Mouse (Mus musculus): ENCODE measurements around the gene Prmt2.

The Prmt2 gene

DNA sequence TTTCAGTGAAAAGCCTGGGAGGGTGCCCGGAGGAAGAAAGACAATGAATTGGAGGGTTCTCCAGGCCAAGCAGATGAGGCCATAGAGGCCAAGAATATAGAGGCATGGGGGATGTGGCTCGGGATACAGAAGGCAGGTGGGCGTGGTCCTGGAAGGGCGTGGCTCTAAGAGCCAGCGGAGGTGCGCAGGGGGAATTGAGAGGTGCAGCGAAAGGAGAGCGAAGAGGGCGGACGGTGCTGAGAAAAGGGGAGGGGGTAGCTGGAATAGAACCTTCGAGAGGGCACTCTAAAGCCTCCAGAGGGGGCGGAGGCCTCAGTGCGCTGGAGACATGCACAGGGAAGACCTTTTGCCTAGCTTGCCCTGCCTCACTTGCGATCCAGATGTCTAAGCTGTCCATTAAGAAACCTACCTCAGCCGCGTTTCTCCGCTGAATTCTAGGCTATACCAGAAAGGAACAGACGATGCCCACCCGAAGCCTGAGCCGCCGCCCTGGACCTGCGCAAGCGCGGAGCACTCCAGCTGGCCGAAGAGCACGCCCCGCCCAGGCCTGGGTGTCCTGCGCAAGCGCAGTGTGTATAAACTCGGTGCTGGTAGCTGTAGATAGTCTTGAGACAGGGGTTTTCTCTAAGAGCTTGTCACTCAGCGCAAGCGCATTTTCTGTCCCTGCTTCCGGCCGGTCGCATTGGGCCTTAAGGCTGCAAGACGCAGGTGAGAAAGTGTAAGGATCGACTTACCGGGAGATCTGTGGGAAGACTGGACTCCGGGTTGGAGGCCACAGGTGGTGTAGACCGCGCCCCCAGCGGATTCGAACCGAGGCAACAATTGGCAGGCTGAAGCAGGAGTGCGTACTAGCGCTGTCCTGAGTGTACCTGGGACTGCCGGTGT, at the start of gene Prmt2:
Prmt2 (minus strand) TSS at position 525 of the 885 bp plus-strand sequence.
- DNase-seq (ENCODE audit: low spot score) = peak; percentile 92

DNA sequence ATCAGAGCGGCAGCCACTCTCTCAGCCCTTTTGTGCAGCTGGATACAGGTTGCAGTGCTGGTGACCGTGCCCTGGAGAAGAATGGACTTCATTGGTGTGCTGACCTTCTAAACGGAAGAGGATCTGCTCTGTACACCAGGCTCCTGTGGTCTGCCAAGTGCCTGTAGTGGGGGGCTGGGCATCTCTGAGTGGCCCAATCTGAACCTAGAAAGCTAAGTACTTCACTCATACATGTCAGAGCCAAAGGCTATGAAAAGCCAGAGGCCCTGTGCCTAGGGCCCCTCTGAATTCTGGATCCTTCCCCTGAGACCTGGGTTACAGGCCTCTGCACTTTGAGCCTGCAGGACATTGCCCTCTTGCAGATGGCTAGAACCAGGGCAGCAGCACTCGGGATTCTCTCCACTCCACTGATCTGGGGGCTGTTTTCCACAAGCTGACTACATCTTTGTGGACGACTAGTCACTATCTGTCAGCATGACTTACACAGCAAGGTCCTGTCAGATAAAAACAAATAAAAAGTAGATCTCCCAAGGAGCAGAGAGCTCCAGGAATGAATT, 41.0 kb upstream of the Prmt2 start:
- DNase-seq (ENCODE audit: low spot score) = no peak

DNA sequence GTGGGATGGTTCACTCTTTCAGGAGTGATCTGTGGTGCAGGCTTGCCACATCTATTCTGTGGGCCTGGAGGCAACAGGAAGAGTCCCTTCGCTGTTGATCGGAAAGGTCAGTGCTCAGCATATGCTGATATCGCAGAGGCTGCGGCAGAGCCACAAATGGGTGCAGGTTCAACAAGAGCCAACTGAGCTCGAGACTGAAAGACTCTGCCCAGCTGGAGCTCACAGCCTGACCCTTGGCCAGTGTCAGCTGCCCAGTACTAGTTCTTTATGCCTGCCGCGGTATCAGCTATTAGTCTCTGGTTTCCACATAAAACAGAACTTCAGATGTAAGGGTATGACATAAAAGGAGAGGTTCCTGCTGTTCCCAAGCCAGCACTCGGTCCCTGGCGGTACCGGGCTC, 37.6 kb upstream of the Prmt2 start:
- no peak for DNase-seq (ENCODE audit: low spot score)

DNA sequence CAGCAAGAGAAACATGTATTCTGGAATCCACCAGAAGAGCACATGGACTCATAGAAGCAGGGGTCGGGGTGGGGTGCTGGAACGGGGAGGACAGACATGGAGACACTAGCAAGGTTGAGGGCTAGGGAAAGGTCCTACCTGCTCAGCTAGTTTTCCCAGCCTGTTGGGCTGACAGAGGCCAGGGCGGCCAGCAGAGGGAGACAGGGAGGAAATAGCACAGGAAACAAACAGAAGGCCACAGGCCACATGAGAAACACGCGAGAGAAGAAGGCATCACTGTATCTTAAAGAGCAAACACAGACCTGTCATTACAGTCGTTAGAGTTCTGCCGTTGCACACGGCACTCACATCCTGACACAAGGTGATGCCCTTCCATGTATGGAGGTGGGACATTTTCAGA, 33.6 kb upstream of the Prmt2 start:
- peak; percentile 75 for DNase-seq (ENCODE audit: low spot score)

DNA sequence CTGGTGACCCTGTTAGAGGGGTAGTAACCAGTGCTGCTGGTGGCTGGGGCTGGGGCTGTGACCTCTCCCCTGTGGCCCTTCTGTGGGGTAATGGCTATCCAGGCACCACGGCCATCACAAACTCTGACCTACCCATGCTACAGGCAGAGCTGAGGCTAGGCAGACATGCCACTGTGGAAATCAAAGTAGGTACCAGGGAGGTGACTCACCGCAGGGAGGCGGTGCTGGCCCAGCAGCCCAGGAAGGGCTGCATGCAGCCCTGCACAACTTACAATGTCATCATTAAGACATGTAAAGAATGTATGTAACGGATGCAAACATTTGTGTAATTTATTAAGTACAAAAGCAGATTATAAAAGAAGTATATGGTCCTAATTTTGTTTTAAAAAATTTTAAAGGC, 24.8 kb upstream of the Prmt2 start:
- no peak for DNase-seq (ENCODE audit: low spot score)

DNA sequence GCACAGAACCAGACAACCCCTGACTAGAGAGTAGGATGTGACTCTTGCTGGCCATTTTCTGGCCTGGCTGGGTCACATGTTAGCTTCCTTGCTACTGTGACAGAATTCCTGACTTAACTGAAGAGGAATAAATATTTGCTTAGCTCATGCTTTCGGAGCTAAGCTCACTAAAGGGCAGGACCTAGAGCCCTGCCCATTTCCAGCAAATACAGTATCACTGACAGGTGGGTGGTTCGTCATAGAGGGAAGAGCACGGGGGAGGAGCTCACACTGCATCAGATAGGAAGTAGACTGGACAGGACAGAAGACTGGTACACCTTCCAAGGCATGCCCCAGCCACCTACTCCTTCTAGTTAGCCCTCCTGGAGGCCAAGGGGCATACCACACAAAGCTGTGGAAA, 23.8 kb upstream of the Prmt2 start:
- DNase-seq (ENCODE audit: low spot score) = no peak

DNA sequence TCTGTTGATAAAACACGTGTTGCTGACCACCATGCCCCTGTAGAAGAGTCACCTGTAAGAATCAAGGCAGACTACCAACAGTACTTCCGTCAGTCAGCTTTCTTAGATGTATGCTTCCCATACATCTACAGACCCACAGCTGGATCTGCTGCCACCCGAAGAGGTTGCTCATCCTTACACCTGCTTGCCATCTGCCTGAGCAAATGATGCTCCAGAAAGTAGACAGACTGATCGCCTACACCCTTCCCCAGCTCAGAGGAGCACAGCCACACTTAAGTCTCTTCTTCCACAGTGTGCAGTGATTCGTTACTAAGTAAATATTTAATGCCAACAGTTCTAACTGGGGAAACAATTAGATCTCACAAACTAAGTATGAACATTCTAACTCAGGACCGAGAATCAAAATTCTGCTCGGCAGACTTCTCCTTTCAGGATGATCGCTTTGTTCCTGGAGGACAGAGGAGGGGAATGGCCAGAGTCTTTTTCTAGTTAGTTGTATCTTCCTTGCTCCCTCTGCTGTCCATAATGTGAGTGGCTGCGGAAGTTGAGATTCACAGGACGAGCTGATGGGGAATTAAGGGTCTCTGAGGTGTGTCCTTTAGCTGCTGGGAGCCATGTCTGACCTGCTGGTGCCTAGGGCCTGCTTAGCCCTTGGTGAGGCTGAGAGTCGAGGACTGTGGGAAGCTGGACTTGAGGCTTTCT, 22.8 kb upstream of the Prmt2 start:
- DNase-seq (ENCODE audit: low spot score) = no peak

DNA sequence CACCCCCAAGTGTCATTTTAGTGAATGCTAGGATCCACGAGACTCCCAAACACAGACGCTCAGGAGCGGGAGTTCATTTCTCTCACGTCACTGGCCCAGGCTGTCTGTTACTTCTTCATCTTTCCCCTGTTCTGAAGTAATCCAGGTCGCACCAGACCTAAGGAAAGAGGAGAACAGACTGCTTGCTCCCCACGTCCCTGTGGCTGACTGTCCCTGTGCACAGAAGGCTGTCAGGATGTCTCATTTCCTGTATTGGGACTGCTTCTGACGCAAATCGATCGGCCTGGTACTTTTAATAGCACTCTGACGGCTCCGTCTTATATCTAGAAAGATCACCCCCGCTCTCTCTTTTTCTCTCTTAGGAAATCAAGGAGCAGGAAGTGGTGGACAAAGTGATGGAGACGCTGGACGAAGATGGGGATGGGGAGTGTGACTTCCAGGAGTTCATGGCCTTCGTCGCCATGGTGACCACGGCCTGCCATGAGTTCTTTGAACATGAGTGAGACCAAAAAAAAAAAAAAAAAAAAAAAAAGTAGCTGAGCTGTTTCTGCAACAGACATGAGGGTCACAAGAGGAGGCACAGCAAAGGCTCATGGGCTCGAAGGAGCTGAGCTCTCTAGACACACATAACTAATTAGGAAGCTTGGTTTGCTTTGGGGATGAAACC, 22.0 kb upstream of the Prmt2 start:
- no peak for DNase-seq (ENCODE audit: low spot score)

DNA sequence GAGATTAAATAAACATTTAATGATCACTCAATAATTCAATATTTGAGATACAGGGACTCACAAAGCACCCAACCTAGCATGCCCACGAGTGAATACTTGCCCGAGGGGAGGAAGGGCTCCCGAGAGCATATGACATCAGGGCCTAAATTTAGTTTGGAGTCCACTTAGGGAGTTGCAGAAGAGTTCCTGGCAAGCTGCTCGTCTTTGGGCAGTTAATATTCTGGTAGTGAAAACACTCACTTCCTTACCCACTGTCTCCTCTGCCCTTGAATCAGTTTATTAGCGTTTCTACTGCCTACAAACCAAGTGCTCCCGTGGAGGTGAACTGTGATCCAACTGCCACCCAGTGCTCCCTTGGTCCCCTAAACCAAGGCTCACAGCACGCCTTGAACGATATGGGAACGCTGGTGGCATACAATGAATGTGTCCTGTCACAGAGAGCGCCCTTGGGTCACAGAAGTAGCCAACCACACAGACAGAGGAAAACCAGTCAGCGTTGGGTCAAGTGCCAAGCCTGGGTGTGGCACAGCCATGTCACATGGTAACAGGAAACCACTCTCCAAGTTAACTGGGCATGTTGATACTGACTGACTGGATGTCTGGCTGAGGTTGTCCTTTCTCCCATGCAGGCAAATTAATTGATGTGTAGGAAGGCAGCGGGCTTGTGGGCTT, 20.2 kb upstream of the Prmt2 start:
- DNase-seq (ENCODE audit: low spot score) = peak; percentile 70

DNA sequence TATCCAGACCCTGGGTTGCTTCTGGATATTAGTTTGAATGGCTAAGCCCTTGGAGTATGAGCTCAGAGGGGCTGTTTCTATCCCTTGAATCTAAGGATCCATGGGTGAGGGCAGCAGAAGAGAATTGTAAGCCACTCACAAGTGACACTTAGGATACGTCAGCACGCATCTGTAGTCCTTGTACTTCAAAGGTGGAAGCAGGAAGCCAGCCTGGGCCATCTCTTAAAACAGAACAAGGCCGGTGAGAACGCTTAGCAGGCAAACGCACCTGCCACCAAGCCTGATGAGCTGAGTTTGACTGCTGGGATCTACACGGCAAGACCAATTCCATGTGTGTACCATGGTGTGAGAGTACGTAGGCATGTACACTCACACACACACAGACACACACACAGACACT, 19.6 kb upstream of the Prmt2 start:
- no peak for DNase-seq (ENCODE audit: low spot score)

DNA sequence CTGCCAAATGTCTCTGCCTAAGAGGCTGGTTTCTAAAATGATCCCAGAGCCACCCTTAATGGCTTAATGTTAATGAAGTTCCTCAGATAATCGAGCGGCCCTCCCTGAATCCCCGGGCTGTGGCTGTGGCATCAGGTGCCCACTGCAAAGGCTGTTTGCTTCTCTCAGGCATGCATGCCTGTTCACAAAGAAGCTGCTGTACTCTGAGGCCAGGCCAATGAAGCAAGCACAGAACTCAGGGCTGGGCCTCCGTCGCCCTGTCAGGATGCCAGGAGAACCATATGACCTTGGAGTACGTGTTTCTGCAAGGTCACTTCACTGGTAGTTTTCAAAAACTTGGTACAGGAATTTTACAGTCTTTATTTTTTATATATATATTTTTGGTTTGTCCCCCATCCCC, 18.0 kb upstream of the Prmt2 start:
- peak; percentile 77 for DNase-seq (ENCODE audit: low spot score)

DNA sequence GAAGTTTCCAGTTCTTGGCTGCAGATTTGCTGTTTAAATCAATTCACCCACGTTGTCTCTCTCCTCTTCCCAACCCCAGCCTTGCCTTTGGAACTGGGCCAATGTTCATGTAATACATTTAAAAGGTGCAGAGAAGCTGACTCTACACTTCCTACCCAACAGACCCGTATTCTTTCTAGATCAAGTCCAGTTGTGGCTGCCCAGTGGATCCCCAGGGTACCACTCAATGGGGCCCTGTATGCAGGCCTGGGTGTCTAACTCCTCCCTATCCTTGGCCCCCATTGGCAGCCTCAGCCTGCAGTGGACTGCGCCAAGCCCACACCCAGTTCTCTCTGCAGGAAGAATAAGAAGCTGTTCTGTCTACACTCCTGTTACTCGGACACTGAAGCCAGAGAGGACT, 15.9 kb upstream of the Prmt2 start, which contains the start of gene S100b:
S100b (plus strand) TSS at position 318 of the 400 bp plus-strand sequence.
- DNase-seq (ENCODE audit: low spot score) = peak; percentile 62

DNA sequence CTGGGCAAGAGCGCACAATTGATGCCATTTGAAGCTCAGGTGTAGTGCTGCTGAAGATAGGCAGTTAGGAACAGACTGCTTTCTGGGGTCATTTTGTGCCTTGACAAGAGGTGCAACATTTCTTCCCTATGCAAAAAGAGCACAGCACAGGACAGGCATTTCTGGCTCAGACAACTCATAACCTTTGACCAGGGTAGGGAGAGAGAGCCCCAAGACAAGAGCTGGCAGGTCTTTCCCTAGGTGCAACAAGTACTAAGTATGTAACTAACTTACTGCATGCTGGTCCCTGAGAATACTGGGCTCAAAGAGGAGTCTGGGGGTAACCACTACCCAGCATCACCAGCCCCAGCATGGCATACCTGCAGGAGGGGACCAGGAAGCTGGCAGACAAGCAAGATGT, 15.4 kb upstream of the Prmt2 start:
- DNase-seq (ENCODE audit: low spot score) = no peak

DNA sequence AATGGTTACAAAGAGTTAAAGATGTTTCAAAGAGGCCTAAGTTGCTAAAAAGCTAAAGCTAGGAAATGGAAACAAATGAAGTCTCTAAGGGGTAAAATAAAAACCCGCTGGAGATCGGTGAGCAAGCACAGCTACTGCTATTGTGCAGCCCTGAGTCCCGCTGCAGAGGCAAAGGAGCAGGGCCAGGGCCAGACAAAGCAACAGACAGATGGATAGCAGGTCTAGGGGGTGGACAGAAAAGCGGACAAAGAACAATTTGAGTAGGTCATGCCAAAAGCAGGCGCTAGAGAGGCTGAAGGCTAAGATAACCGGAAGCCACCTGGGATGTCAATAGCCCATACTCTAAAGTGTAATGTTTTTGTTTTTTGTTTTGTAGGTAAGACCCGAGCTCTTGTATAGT, 13.2 kb upstream of the Prmt2 start:
- no peak for DNase-seq (ENCODE audit: low spot score)

DNA sequence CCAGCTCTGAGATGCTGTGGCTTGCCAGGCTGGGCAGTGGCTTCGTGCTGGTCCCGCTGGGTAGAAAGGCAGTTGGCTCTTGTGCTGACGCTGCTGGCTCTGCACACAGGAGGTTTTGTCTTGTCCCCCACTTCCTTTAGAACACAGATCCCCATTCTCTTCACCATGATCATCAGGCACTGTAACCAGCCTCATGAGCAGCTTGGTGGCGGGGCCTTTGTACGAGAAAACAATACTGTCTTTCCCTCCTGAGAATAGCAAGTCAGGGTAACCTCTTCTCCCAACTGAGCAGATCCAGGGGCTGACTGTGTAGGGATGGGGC, 10.9 kb upstream of the Prmt2 start:
- no peak for DNase-seq (ENCODE audit: low spot score)

DNA sequence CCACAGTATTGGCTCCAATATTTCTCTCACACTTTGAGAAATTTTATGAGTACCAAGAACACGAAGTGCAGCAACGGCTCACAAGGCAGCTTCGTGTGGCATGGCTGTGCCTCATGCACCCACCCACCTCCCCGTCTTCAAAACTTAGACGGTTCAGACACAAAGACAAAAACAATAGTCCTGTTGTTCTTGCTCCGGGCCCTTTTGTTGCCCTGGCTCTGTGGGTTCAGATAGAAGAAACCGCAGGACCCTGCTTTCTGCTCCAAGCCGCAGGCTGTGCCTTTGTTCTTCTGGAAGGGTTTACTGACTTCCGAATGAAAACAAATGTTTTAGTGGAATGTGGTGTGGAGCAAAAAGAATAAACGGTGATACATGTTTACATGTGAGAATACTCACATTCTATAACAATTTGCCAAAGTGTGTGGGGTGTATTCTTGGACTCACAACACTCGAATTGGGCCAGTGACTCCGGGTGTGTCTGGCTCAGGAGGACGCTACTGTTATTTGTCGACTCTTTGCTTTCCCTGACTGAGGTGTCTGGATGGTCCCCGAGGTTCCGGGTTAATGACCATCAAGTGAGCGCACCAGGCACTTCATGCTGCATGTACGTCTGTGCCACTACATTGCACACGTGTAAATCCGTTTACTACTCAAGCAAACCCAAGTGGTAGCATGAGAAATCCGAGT, 10.4 kb upstream of the Prmt2 start:
- no peak for DNase-seq (ENCODE audit: low spot score)

DNA sequence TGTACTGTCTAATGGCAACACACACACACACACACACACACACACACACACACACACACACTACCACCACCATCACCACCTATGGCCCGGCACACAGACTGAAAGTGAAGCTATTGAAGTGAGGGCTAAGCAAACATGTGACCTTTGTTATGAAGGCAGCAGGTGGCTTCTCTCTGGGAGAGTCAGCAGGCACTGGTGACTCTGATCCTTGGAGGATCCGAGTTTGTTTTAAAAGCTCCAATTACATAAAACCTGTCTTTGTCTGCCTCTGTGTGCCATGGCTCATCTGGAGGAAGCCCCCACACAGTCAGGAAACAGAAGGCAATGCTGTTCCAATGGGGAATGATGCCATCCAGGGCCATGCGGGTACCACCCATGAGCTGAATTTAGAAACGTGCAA, 8.9 kb upstream of the Prmt2 start:
- DNase-seq (ENCODE audit: low spot score) = no peak

DNA sequence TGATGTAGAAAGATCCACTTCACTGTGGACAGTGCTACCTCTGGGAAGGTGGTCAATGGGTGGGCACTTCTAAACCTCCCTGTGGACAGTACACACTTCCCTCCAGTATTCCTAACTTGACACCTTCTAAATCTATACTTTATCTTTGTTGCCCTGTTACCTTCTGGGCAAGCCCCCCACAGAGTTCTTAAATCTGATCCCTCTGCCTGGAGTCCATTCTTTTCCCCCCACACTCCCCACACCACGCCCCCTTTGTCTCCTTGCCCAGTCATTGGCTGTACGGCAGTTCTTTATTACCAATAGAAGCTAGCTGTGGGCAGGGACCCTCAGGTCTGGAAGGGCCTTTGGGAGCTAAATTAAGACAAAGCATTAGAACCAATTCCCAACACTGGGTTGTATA, 7.4 kb upstream of the Prmt2 start:
- DNase-seq (ENCODE audit: low spot score) = no peak

DNA sequence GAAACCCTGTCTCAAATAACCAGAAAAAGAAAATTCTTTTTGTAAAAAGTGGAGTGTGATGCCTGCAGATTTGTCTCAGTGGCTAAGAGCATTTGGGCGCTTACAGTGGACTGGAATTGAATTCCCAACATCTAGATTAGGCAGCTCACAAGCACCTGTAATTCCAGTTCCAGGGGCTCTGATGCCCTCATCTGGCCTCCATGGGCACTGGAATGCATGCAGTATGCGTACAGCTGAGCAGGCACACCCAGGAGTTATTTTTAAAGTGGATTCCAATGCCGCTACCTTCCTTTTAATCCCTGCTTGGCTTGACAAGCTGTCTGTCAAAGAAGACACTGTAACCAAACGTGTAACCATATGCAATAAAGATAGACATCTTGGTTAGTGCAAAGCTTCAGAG, 1.7 kb upstream of the Prmt2 start:
- DNase-seq (ENCODE audit: low spot score) = no peak

DNA sequence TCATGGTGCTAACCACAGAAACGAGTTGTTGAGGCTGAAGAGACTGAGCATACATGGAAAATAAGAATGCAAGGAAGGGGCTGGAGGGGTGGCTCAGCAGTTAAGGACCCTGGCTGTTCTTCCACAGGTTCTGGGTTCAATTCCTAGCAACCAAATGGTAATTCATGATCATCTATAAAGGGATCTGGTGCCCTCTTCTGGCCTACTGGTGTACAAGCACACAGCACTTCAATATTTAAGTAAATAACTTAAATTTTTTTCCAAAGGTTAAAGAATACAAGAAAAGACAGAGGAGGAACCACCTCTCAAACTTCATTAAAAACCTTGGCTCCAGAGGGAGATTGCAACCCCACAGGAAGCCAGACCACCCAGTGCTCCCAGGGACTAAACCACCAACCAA, 8.0 kb downstream of the Prmt2 start:
- DNase-seq (ENCODE audit: low spot score) = no peak

DNA sequence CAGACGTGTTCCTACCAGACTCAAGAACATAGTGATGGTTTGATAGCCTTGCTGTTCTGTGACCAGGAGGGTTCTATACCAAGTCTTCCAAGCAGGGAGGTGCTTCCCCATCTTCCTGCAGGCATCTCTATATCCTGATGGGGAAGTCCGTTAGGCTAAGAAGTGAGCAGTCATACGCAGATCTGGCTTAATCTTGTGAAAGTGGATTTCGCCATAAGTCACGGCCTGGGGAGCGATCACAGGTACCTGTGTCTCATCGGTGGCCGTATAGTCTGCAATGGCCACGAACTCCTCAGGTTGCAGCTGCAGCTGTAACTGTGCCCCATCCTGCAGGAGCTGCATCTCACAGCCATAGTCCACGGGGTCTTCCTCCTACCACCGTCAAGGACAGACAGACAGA, 11.7 kb downstream of the Prmt2 start:
- DNase-seq (ENCODE audit: low spot score) = no peak

DNA sequence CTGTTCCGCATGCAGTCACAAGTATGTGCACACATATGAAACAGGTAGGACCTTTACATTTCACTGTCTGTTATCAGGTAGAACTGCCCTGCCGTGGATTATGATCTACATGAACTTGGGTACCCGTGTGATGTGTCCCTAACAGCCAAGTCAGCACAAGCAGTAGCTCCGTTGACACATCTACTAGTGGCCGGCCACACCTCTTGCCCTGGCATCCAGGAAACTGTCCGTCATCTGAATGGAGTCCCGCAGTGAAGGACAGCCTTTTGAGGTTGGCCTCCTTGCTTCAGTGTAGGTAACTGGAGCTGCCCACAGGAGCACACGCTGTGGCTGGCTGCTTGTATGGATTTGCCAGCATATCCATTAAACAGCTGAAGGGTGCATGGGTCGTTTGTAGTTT, 19.4 kb downstream of the Prmt2 start:
- peak; percentile 12 for DNase-seq (ENCODE audit: low spot score)

Measured in testis, postnatal 10 days (tissue).